Mouse (Mus musculus) embryonic facial prominence, embryonic 14.5 days (tissue): Measurements from ENCODE around the gene Cfap70. TPM values are rescaled to one million over a fixed set of nuclear protein-coding genes. Genes with fewer than 3 reads are reported as not detected.

ENCODE experiments used
- ATAC-seq: fragments of 200-750 bp; cut with Nextera tagmentation; 2 replicates; pipeline ENCODE4 v1.8.0; 2017; ENCODE audit warnings: low read depth, moderate number of reproducible peaks, moderate TSS enrichment
- DNase-seq: peaks from one replicate; pipeline ENCODE4 v3.0.0-alpha.2; 2015; ENCODE audit warnings: low spot score
- H3K27ac ChIP-seq: fragments of 300-500 bp; sonication (generic); replicated peaks from 2 replicates; pipeline ENCODE4 v1.5.1; 2014; ENCODE audit warnings: low read depth, mild to moderate bottlenecking, low read length, moderate library complexity
- H3K27me3 ChIP-seq: fragments of 300-500 bp; sonication (generic); replicated peaks from 2 replicates; pipeline ENCODE4 v1.6.1; 2014; ENCODE audit warnings: low read length; ENCODE audit not compliant: control insufficient read depth, insufficient read depth
- H3K36me3 ChIP-seq: fragments of 300-500 bp; sonication (generic); 2 replicates; pipeline ENCODE4 v1.6.1; 2014; ENCODE audit warnings: low read length, mixed read lengths; ENCODE audit not compliant: control insufficient read depth, insufficient read depth
- H3K4me1 ChIP-seq: fragments of 300-500 bp; sonication (generic); 2 replicates; pipeline ENCODE4 v1.6.1; 2014; ENCODE audit warnings: antibody characterized with exemption, low read length; ENCODE audit not compliant: control insufficient read depth, insufficient read depth
- H3K4me2 ChIP-seq: fragments of 300-500 bp; sonication (generic); 2 replicates; pipeline ENCODE4 v1.6.1; 2014; ENCODE audit warnings: low read depth, mild to moderate bottlenecking, low read length, moderate library complexity, mixed read lengths
- H3K4me3 ChIP-seq: fragments of 300-500 bp; sonication (generic); 2 replicates; pipeline ENCODE4 v1.5.1; 2014; ENCODE audit warnings: low read depth, mild to moderate bottlenecking, low read length
- H3K9ac ChIP-seq: fragments of 300-500 bp; sonication (generic); 2 replicates; pipeline ENCODE4 v1.6.1; 2014; ENCODE audit warnings: low read depth, mild to moderate bottlenecking, low read length, moderate library complexity, mixed read lengths
- H3K9me3 ChIP-seq: fragments of 300-500 bp; sonication (generic); 2 replicates; pipeline ENCODE4 v1.6.1; 2016; ENCODE audit warnings: low read length; ENCODE audit not compliant: control insufficient read depth
- WGBS: fragments of 180-500 bp; shearing (Covaris S2); extraction: QIAGEN DNeasy Blood & Tissue Kit; methylation state at CpG from one replicate; pipeline ENCODE4 v1.1.7; 2014; 5-methylcytosine and 5-hydroxymethylcytosine counted together
- polyA plus RNA-seq: library from polyadenylated mRNA; unstranded; fragments of >200 nt; fragmentation: Nextera tagmentation; extraction: Ambion mirVana; gene quantifications from 2 replicates; pipeline ENCODE4 v1.2.1, GENCODE M21; 2014

The Cfap70 gene
- polyA plus RNA-seq, 1 experiment from 2014 or later, result 3.2 TPM

DNA sequence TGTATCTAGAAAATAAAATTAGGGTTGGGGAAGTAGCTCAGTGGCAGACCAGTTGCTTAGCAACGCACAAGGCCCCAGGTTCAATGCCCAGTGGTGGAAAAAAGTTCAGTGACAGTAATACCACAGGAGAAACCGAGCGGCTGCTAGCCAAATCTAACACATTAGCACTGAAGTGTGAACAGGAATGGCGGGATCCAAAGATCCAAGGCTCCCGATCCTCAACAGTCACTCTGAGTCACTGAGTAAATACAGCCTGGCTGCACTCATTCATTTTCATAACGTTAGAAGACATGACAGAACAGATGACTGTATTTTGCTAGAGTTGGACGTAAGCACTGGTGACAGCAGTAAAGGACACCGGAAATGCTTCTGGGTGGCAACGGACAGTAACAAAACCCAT, 106.1 kb downstream of the Cfap70 start:
- no peaks in the 10 kb centered on the region for H3K27me3 ChIP-seq
- no peak overlapping the region for H3K9ac ChIP-seq
- ATAC-seq, result no peak
- H3K36me3 ChIP-seq, result peaks cover 46% of the 10 kb centered on the region
- no peak overlapping the region for H3K27ac ChIP-seq
- H3K9me3 ChIP-seq, result no peaks in the 10 kb centered on the region
- peaks cover 10% of the 10 kb centered on the region for H3K4me1 ChIP-seq
- no peak for DNase-seq
- H3K4me2 ChIP-seq, result no peak overlapping the region
- WGBS, result 93% methylated on average over 9 of the region's 9 CpGs
- H3K4me3 ChIP-seq, result no peak overlapping the region

Other genes with a start within 250 kb of the Cfap70 start
- 0.47 and 0.54 TPM in 2 replicates for gene Kcnk16, start 183.0 kb downstream of the Cfap70 start, polyA plus RNA-seq
- gene Nudt13, start 157.5 kb downstream of the Cfap70 start, polyA plus RNA-seq, result 11.0 and 13.1 TPM in 2 replicates
- 46.9 and 49.4 TPM in 2 replicates for gene Ecd, start 104.1 kb downstream of the Cfap70 start, polyA plus RNA-seq
- 32.7 and 32.8 TPM in 2 replicates for gene Fam149b, start 104.1 kb downstream of the Cfap70 start, polyA plus RNA-seq
- gene Dnajc9, start 63.3 kb downstream of the Cfap70 start, polyA plus RNA-seq, result 141 and 155 TPM in 2 replicates
- 92.3 and 94.4 TPM in 2 replicates for gene Mrps16, start 58.6 kb downstream of the Cfap70 start, polyA plus RNA-seq
- gene Anxa7, start 27.9 kb upstream of the Cfap70 start, polyA plus RNA-seq, result 47.5 and 48.3 TPM in 2 replicates
- 2.9 and 4.0 TPM in 2 replicates for gene Mss51, start 44.7 kb upstream of the Cfap70 start, polyA plus RNA-seq
- gene Ppp3cb, start 94.3 kb upstream of the Cfap70 start, polyA plus RNA-seq, result 68.5 and 78.4 TPM in 2 replicates
- gene Usp54, start 188.8 kb upstream of the Cfap70 start, polyA plus RNA-seq, result 7.7 and 8.8 TPM in 2 replicates
- gene Myoz1, start 204.3 kb upstream of the Cfap70 start, polyA plus RNA-seq, result 22.8 and 53.2 TPM in 2 replicates
- 46.2 and 52.2 TPM in 2 replicates for gene Synpo2l, start 216.1 kb upstream of the Cfap70 start, polyA plus RNA-seq
- gene Sec24c, start 222.1 kb upstream of the Cfap70 start, polyA plus RNA-seq, result 78.2 and 80.5 TPM in 2 replicates
- gene Fut11, start 242.7 kb upstream of the Cfap70 start, polyA plus RNA-seq, result 30.1 and 30.6 TPM in 2 replicates